Mouse (Mus musculus) stomach, postnatal 0 days (tissue): ENCODE data around the gene Ticam1. TPM values are rescaled to one million over a fixed set of nuclear protein-coding genes. Genes with fewer than 3 reads are reported as not detected.

ENCODE experiments used
- ATAC-seq: fragments of 200-750 bp; cut with Nextera tagmentation; 2 replicates; pipeline ENCODE4 v1.8.0; 2017; ENCODE audit not compliant: low FRiP score, low TSS enrichment
- DNase-seq: peaks from one replicate; pipeline ENCODE4 v3.0.0-alpha.2; 2016; ENCODE audit warnings: low spot score
- H3K27ac ChIP-seq: fragments of 300-500 bp; sonication (generic); replicated peaks from 2 replicates; pipeline ENCODE4 v1.5.1; 2014; ENCODE audit warnings: mild to moderate bottlenecking, control low read depth
- H3K27me3 ChIP-seq: fragments of 300-500 bp; sonication (generic); 2 replicates; pipeline ENCODE4 v1.6.1; 2014; ENCODE audit warnings: low read length; ENCODE audit not compliant: control insufficient read depth, insufficient read depth
- H3K36me3 ChIP-seq: fragments of 300-500 bp; sonication (generic); 2 replicates; pipeline ENCODE4 v1.6.1; 2014; ENCODE audit warnings: low read length, mixed read lengths; ENCODE audit not compliant: control insufficient read depth, insufficient read depth
- H3K4me1 ChIP-seq: fragments of 300-500 bp; sonication (generic); replicated peaks from 2 replicates; pipeline ENCODE4 v1.6.1; 2014; ENCODE audit warnings: antibody characterized with exemption; ENCODE audit not compliant: control insufficient read depth, insufficient read depth
- H3K4me2 ChIP-seq: fragments of 300-500 bp; sonication (generic); replicated peaks from 2 replicates; pipeline ENCODE4 v1.6.1; 2014; ENCODE audit warnings: low read depth, mild to moderate bottlenecking, control low read depth, moderate library complexity
- H3K4me3 ChIP-seq: fragments of 300-500 bp; sonication (generic); 2 replicates; pipeline ENCODE4 v1.5.1; 2014; ENCODE audit warnings: low read depth, low read length, control low read depth
- H3K9ac ChIP-seq: fragments of 300-500 bp; sonication (generic); 2 replicates; pipeline ENCODE4 v1.6.1; 2014; ENCODE audit warnings: mild to moderate bottlenecking, low read length, control low read depth, mixed read lengths
- H3K9me3 ChIP-seq: fragments of 300-500 bp; sonication (generic); 2 replicates; pipeline ENCODE4 v1.6.1; 2016; ENCODE audit warnings: low read length; ENCODE audit not compliant: control insufficient read depth
- CTCF ChIP-seq: IDR thresholded peaks from 2 replicates; pipeline ENCODE4 v1.5.1; 2016; ENCODE audit warnings: antibody characterized with exemption, low read depth, mild to moderate bottlenecking, moderate library complexity
- EP300 ChIP-seq: optimal IDR thresholded peaks from 2 replicates; pipeline ENCODE3; 2016; ENCODE audit warnings: antibody characterized with exemption
- WGBS: fragments of 180-500 bp; shearing (Covaris S2); extraction: QIAGEN DNeasy Blood & Tissue Kit; methylation state at CpG from one replicate; pipeline ENCODE4 v1.1.7; 2014; 5-methylcytosine and 5-hydroxymethylcytosine counted together
- polyA plus RNA-seq: library from polyadenylated mRNA; unstranded; fragments of >200 nt; fragmentation: Nextera tagmentation; extraction: Ambion mirVana; gene quantifications from 2 replicates; pipeline ENCODE4 v1.2.1, GENCODE M21; 2015

The Ticam1 gene
- polyA plus RNA-seq, 1 experiment from 2014 or later = 4.6 TPM

DNA sequence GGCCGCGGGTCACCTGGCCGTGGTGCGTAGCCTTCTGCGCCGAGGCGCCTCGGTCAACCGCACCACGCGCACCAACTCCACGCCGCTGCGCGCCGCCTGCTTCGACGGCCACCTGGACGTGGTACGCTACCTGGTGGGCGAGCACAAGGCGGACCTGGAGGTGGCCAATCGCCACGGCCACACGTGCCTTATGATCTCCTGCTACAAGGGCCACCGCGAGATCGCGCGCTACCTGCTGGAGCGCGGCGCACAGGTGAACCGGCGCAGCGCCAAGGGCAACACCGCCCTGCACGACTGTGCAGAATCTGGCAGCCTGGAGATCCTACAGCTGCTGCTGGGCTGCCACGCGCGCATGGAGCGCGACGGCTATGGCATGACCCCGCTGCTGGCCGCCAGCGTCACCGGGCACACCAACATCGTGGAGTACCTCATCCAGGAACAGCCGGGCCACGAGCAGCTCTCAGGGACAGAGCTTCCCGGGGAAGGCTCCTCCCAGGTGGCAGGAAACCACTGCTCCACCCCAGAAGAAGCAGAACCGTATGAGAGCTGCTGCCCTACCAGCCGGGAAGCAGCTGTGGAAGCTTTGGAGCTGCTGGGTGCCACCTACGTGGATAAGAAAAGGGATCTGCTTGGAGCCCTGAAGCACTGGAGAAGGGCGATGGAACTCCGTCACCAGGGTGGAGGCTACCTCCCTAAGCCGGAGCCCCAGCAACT lies 19.2 kb downstream of the Ticam1 start:
- 10% methylated on average over 40 of the region's 58 CpGs for WGBS
- DNase-seq (peak; percentile 59), ATAC-seq (peak; percentile 34)
- Histone ChIP-seq H3K4me2 (peak overlapping the region; percentile 85), H3K27ac (peak overlapping the region; percentile 78), H3K27me3 (no peaks in the 10 kb centered on the region), H3K9me3 (no peaks in the 10 kb centered on the region), H3K36me3 (peaks cover 10% of the 10 kb centered on the region), H3K4me1 (peaks cover 3% of the 10 kb centered on the region; the same call in 1 of the 2 replicates), H3K9ac (peak overlapping the region; percentile 68), H3K4me3 (peak overlapping the region; percentile 61)
- TF ChIP-seq CTCF (no peak), EP300 (no peak)

DNA sequence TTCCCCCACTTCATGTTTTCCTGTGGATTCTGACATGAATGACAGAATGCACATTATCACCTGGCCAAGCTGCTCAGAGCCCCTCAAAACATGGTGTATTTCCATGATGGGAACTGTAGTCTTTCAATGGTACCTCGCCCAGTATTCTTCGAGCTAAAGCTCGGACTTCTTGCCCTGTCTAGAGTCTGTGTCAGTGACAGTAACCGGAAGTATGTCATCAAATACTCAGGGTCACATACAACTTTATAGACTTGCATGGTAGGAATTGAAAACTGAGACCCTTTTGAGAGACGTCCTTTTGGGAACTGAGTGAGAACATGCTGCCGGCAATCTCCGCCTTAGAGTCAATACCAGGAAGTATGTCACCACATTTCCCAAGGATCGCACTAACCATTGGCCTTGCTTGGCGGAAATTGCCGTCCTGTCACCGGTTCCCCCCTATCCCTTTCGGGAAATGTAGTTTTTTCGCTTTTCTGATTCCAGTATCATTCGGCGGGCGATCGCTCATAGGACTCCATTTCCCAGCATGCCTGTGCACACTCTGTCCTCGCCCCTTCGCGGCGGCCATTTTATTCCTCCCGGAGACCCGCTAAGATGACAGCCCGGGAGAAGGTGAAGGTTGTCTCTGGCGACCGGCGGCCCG lies 20.2 kb downstream of the Ticam1 start, which contains the start of gene Fem1a:
TSS of gene Fem1a (plus strand) at position 572 of the 643 bp plus-strand sequence.
- Histone ChIP-seq H3K9me3 (no peaks in the 10 kb centered on the region), H3K4me3 (peak within 1 kb of the TSS; percentile 61), H3K27ac (peak within 1 kb of the TSS; percentile 95), H3K4me2 (peak within 1 kb of the TSS; percentile 85), H3K36me3 (peaks cover 10% of the 10 kb centered on the region), H3K4me1 (peaks cover 3% of the 10 kb centered on the region; the same call in 1 of the 2 replicates), H3K27me3 (no peaks in the 10 kb centered on the region), H3K9ac (peak within 1 kb of the TSS; percentile 68)
- under 1% methylated on average over 28 of the region's 28 CpGs for WGBS
- ATAC-seq = peak; percentile 90
- peak; percentile 94 for DNase-seq
- TF ChIP-seq CTCF (no peak), EP300 (no peak)

- peak; percentile 90 for ATAC-seq
- peak overlapping the region; percentile 61 for H3K4me3 ChIP-seq
- peak overlapping the region; percentile 71 for H3K4me2 ChIP-seq
- H3K36me3 ChIP-seq = peaks cover 10% of the 10 kb centered on the region
- peak; percentile 95 for TF ChIP-seq CTCF
- no peak for TF ChIP-seq EP300
- no peaks in the 10 kb centered on the region for H3K9me3 ChIP-seq
- DNase-seq = peak; percentile 99
- peaks cover 3% of the 10 kb centered on the region; the same call in 1 of the 2 replicates for H3K4me1 ChIP-seq
- H3K27ac ChIP-seq = peak overlapping the region; percentile 95
- H3K9ac ChIP-seq = peak overlapping the region; percentile 43; the same call in 1 of the 2 replicates
- under 1% methylated on average over 32 of the region's 32 CpGs for WGBS
- no peaks in the 10 kb centered on the region for H3K27me3 ChIP-seq
Observed at GRCm38 (mm10) chr17:56255863-56256238, 20.7 kb downstream of the Ticam1 start.

GRCm38 (mm10) chr17:56255429-56255828 lies 21.2 kb downstream of the Ticam1 start:
- Histone ChIP-seq H3K9me3 (no peaks in the 10 kb centered on the region), H3K27ac (no peak overlapping the region; the same call in 1 of the 2 replicates), H3K36me3 (peaks cover 10% of the 10 kb centered on the region), H3K27me3 (no peaks in the 10 kb centered on the region), H3K4me3 (peak overlapping the region; percentile 61), H3K4me2 (peak overlapping the region; percentile 33; the same call in 1 of the 2 replicates), H3K4me1 (peaks cover 3% of the 10 kb centered on the region; the same call in 1 of the 2 replicates), H3K9ac (no peak overlapping the region)
- TF ChIP-seq EP300 = peak; percentile 19
- TF ChIP-seq CTCF = no peak
- ATAC-seq = no peak
- WGBS = 14% methylated on average over 9 of the region's 9 CpGs
- DNase-seq = no peak

DNA sequence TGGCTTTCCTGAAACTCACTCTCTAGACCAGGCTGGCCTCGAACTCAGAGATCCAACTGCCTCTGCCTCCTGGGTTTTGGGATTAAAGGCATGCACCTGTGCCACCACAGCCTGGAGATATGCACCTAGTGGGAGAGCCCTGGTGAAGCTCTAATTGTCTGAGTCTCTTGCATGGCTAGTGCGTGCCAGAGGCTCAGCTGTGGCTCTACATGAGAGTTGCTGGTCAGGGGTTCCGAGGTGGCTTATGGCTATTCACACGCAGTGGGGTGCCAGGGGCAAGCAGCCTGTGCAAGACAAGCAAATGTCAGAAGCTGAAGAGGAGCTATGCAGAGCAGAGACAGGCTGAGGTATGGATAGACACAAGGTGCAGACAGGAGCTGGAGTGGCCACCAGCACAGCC lies 21.9 kb downstream of the Ticam1 start:
- H3K9me3 ChIP-seq = no peaks in the 10 kb centered on the region
- H3K4me3 ChIP-seq = no peak overlapping the region
- peaks cover 6% of the 10 kb centered on the region for H3K36me3 ChIP-seq
- DNase-seq (no peak), ATAC-seq (no peak)
- no peaks in the 10 kb centered on the region for H3K27me3 ChIP-seq
- no peak overlapping the region for H3K4me2 ChIP-seq
- peaks cover 3% of the 10 kb centered on the region; the same call in 1 of the 2 replicates for H3K4me1 ChIP-seq
- 87% methylated on average over 4 of the region's 4 CpGs for WGBS
- TF ChIP-seq CTCF (no peak), EP300 (no peak)
- H3K9ac ChIP-seq = no peak overlapping the region
- H3K27ac ChIP-seq = no peak overlapping the region
